Mouse (Mus musculus) right cerebral cortex, postnatal 25 days (tissue): ENCODE measurements around the gene Htatip2.
A peak's percentile ranks its signal among the peaks of the same experiment; 100 is the strongest.

Experiments used
- DNase-seq: peaks from one replicate; pipeline ENCODE4 v3.0.0; 2022

Gene Htatip2

DNA sequence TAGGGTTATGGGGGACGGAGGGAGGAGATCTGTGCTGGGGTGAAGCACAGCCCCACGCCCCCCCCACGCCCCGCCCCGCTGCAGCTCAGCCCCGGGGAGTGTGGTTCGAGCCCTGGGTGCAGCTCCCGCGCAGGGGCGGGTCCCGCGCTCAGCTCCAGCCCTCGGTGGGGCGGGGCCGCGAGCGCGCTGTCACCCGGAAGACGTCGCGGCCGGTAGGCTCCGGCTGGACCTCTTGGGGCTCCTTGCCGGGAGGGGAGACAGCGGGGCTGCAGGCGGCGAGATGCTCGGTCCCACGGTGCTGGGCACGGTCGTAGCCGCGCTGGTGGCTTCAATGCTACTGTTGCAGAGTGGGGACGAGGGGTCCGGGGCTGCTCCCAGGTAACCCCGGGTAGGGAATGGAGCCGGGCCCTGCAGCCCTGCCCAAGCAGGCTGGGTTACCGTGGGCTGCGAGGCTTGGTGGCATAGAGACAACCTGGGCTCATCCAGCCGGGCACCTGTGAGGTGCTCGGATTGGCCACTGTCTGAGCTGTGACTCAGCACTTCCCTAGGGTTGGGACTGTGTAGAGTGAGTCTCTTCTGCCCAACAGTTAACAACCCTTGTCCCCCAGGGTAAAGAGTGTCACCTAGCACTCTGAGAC is at the start of gene Htatip2:
TSS of gene Htatip2 (plus strand) at position 182 of the 638 bp plus-strand sequence.
- DNase-seq = peak; percentile 63

DNA sequence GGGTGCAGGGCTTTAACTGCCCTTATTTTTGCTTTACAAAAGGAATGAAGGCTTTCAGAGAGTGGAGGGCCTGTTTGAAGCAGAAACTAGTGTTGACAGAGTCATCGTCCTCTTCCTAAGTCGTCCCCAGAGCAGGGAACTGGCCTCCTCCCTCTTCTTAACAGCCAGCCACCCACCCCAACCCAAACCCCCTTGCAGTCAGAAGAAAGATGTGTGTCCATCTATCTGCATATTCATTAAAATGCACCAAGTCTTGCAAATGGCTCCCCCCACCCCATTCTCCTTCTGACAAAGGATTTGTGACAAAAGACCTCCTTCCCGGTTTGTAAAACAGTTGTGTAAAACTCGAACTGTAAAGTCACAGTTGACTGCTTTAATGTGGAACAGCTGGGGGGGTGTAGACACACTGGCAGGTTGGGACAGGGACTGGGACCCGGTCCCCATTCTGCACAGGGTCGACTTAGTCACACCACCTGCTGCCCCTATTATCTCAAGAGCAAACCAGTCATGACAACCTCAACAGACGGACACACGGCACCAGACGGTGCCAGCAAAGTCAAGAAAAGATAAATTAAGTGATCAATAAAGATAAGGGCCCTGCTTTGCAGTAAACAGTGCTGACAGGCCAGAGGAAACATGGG is 49.4 kb upstream of the Htatip2 start:
- DNase-seq = no peak

DNA sequence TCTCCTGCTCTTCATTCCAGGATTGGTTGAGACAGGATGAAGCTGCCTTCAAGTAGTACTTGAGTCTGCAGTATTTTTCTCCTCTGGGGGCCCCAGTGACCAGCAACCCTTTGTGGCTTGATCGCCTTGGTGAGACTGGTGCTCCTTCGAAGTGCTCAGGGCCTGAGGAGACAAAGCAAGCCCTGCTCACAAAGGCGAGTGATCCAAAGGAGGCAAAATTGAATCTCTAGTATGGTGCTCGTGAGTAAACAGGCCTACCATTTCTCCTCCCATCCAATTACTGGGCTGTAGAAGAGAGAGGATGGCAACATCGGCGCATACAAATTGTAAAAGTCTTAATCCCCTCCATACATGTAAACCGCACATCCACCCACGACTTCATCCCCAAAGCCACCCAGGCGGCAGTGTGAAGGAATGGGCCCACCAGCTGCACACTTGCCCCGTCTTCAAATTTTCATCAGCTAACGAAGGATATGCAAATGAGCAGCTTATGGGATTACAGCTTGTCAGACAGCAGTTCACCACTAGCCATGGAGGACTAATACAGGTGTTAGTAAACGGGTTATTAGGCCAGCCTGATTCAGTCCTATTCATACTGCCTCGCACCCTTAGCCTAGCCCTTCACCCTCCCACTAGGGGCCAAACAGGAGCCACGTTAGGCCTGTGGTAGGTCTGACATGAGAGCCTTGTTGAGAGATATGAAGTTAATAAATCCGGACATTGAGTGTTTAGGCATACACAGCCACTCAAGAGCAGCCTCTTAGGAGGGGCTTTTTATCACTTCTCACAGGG is 40.8 kb upstream of the Htatip2 start:
- no peak for DNase-seq

DNA sequence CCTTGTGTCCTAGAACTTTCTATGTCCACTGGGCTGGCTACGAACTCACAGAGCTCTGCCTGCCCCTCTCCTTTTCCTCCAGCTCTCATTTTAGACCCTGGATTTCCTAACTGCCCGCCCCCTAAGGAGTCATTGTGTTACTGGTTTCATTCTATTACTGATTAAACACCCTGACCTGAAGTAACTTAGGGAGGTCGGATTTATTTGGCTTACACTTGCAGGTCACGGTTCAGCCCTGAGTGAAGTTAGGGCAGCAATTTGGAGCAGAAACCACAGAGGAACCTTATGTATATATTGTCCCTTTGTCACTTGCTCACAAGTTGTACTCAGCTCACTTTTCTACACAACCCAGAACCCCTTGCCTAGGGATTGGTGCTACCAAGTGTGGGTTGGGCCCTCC is 24.6 kb upstream of the Htatip2 start:
- DNase-seq = no peak

DNA sequence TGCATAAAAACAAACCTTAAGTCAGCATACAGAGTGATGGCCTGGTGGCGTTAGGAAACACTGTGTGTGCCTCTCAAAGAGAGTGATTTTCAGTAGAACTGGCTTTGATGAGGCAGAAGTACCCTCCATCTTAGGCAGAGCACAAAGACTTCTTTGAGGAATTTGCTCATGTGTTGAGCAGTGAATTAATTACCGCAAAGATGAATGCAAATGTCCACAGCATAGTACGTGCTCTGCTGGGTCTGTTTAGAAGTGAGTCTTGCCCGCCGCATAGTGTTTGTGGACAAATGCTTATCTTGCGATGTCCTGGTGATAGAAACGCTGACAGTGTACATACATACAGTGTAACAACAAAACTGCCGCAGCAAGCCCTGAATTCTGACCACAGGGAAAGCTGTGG is 19.5 kb upstream of the Htatip2 start:
- no peak for DNase-seq

DNA sequence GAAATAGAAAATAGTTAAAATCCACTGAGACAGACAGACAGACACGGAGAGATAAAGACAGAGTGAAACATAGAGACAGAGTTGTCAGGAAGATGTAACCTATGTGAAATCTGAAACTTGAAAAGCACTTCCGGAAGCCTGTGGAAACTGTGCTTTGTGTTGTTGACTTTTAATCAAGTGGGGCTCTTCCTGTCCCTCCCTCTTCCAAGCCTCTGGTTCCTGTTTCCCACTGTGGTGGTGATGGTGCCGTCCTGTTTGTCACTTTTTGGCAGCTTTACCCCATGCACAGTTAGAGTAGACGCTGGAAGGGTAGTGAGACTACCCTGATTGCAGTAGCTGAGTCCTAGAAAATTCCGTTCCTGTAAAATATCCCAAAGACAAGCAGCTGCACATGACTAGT is 17.4 kb upstream of the Htatip2 start:
- DNase-seq = no peak

DNA sequence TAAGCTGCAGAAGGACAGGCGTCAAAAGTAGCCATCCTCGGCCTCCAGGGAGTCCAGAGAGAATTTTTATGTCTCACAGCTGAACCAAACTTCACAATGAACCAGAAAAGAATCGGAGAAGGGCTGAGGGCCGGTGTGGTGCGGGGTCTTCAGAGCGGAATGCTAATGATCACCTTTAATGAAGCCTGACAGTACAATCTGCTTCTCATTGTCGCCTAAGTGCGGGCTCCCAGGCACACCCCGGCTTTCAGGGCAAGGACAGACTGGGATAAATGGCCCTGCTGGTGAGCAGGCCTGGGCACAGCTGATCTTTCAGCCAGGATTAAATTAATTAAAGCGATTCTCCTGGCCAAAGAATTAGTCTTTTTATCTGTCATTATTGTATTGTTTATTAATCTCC is 17.0 kb upstream of the Htatip2 start:
- no peak for DNase-seq

DNA sequence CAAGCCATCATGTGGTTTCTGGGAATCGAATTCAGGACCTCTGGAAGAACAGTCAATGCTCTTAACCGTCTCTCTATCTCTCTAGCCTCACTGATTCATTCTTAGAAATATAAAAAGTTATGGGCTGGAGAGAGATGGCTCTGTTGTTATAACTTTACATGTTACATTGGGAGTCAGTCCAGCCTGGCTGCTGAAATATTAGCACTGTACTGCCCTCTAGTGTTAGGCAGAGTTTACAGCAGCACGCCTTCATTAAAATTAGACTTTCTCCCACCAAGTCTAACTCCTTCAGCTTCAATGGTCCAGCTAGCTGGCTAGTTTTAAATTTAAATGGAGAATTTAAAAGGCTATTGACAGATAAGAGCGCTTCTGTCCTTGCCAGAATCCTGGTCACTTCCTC is 7.8 kb upstream of the Htatip2 start:
- no peak for DNase-seq

DNA sequence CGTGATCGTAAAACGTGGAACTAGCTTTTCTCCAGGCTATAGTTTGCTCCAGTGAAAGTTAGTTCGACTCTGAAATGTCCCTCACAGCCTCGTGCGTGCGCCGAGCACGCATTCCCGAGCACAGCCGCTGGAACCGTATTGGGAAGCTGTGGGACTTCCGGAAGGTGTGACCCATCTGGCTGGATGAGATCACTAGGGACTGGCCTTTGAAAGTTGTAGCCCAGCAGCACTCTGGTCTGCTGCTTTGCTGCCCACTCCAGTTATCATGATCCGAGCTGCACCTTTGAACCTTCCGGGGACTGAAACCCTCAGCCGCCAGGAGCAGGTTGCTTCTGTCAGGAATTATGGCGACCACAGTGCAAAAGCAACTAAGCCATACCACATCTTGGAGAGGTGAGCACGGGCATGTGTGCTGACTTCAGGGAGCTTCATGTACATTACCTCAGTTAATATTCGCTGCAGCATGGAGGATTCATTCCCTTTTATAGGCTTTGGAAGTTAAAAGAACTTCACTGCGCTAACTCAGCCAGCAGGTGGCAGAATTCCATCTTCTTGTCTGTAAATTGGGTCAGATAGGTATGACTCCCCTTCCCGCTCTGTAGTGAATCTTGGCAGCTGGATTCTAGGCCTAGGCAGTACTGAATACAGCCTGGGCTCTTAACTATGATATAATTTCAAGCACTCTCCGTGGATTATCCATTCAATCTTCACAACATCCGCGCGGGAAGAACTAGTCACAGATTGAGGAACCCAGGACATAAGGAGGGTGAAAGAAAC is 6.0 kb upstream of the Htatip2 start:
- DNase-seq = no peak

DNA sequence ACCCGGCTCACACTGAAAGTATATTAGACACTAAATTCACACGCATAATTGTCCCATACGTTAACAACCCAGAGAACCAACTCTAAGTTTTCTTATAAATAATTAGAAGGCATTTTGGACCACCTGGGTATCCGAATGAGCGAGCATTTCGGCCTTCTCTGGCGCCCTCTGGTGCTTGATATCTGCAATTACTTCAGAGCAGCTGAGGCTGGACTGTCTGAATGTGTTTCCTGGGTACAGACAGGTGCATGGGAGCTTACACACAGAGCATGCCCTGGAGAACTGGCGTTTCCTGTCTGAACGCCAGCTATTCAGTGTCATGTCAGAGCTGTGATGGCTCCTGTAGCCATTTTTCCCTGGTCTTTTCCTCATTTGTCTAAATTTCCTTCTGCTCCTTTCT is 4.1 kb upstream of the Htatip2 start:
- peak; percentile 51 for DNase-seq

DNA sequence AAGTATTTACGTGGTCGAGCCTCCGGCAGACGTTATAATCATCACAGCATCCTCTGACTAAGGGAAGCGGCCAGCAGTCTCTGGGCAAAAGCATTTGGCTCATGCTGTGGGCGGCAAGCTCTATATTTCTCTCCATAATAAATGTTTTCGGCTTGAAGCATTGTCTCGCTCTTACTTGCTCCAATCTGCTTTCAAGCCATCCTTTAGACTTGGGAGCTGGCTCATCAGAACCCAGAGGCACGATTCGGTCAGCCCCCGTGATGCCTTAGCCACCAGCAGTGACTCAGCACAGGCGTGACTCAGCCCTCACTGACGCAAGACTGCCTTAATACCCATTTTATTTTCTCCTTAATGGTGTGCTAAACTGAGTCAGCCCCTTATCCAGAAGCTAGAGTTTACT is 3.7 kb downstream of the Htatip2 start:
- DNase-seq = peak; percentile 76

DNA sequence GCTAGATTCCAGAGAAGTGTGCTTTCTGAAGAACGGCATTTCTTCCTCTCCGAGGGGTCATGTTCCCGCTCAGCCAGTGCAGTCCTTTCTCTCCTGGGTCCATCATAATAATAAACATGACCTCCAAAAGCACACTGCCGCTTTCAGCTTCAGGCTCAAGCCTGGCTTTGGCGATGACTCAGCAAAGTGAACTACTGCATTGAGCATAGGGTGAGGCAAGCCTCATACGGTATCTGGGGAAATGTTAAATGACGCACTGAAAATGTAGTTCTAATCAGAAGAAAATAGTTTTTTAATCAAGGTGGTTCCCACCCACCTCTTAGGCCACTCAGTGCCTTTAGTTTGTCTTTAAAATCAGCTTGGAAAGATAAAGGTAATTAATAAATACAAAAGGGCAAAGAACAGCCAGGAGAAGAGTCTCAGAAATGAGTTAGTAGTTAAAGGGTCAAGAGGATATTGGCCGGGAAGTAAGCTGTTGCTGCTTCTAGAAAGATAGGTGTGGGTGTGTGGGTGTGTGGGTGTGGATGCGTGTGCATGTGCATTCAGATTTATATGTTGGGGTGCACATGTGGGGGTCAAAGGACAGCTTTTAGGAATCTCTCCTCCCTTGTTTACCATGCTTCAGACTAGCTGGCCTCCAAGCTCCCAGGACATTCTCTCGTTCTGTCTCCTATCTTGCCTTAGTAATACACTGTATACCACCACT is 5.2 kb downstream of the Htatip2 start:
- no peak for DNase-seq

DNA sequence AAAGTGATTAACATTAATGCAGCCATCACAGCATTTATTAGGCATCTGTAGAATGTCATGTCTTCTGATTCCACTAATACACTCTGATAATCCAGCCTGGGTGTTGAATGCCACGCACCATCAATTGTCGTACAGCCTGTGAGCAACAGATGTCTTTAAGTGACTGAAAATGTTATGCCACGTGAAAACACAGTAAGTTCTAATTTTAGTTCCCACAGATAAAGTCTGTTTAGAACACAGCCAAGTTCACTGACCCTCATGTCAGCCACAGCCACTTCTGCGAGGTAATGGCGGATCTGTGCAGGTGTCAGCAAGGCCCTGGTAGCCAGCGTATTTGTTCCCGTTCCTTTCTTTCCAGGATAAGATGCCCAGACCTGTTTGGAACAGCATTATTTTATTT is 7.3 kb downstream of the Htatip2 start:
- no peak for DNase-seq

DNA sequence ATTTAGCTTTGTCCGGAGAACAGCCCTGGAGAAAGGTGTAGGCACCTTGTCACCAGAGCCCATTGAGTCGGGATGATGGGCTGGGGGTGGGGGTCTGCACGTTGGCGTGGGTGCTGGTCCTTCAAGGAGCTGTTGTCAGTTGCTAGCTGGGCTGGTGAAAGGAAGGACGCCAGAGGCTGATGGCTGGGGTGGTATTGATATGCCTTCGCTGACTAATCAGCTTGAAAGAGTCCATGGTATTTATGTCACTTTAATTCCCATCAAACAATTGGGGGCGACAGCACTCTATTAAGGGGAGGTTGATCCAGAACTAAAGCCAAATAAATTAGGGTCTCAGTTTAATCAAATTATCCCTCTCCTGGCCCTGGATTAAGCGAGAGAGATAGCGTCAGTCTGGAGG is 9.6 kb downstream of the Htatip2 start:
- DNase-seq = no peak

DNA sequence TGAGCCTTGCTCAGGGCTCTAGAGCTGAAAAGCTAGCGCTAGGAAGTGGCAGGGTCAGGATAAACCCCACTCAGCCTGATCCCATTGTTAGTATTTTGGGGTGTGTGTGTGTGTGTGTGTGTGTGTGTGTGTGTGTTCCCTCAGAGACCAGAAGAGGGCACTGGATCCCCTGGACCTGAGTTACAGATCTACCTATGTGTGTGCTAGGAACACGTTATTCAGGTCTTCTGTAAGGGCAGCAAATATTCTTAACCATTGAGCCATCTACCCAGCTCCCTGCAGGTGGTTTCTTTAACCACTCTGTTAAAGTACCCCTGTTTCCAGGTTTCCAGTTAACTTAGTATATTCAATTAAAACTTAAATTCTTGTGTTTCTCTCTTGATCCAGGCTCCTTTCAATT is 15.5 kb downstream of the Htatip2 start:
- DNase-seq = no peak

DNA sequence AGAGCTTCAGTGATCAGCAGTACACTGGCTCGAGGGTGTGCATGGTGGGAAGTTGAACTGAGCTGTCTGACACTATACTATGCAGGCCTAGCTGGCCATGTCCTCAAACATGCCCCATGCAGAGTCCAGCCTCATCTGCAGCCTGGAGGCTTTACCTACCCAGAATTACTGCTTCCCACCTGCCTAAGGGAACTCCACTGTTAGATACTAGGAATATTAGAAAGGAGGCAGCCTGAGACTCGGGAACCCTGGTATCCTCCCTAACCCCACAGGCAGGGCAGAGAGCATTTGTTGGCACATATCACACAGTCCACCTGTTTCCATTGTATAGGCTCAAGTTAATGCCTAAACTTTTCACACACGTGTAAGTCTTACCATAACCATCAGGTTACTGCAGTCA is 18.7 kb downstream of the Htatip2 start:
- DNase-seq = no peak

DNA sequence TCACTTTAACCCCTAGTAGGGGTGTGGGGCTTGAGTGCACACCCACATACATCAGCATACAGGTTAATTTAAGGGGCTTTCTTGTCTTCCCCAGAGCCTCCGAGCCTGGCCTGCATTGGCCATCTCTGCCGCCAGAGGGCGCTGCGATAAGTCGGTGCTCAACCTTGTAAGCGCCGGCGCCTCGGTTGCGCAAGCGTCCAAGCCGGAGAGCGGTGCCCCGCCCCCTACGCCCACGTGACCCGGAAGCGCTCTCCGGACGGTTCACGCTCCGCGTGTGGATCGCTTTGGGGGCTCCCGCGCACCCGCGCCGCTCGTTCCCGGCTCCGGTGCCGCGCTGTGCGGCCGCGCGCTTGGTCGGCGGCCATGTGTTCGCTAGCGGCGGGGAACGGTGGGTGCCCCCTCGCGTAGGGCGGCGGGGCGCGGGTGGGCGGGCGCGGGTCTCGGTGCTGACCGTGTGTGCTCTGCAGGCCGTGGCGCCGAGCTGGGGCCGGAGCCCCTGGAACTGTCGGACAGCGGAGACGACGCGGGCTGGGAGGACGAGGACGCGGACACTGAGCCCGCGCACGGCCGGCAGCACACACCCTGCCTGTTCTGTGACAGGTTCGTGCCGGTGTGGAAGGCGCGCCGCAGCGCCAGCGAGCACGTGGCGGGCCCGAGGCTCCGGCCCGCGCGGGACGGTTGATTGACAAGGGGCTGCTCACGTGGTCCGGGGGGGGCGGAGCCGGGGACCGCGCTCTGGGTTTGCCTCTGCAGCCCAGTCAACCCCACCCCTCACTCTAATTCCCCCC is 19.4 kb downstream of the Htatip2 start, which contains the start of gene Prmt3:
TSS of gene Prmt3 (plus strand) at position 233 of the 788 bp plus-strand sequence.
- peak; percentile 98 for DNase-seq

DNA sequence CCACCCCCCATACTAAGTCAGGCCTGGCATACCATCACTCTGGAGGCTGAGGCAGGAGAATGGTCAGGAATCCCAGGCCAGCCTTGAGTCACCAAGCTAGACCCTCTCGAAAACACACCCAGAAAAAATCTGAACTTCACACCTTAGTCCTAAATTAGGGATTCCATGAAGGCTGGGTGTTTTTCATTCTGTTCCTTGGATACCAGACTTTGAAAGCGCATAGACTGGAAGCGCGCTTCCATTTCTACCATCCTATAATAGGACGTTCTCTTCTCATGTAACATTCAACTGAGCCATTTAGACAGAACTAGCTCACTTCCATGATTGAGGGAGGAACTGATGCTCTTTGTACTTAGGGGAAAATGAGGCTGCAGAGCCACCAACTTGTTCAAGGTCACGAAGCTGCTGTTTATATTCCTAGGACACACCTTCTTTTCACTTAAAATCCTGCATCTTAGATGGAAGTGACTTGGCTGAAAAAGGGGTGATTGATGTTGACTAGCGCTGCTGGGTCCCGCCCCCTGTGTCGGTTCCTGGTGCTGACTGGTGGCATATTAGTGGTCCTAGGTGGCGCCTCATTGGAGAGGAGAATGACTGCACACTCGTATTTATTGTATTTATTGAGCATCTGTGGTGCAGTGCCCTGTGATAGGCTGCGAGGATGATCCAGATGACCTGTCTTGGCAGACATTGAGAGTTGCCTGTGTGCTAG is 20.1 kb downstream of the Htatip2 start:
- no peak for DNase-seq

DNA sequence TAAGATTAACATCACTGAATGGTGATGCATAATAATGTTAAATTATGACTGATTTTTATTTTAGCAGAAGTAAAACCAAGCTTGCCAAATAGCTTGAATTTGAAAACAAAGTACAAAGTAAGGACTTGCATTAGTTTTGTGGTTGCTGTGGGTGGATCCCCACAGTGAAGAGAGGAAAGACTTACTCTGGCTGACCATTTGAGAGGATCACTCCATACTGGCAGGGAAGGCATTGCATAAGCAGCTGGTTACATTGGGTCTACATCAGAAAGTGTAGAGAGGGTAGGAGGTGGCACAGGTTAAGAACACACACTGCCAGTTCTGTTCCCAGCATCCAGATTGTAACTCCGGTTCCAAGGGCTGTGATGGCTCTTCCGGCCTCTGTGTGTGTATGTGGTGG is 24.1 kb downstream of the Htatip2 start:
- no peak for DNase-seq

DNA sequence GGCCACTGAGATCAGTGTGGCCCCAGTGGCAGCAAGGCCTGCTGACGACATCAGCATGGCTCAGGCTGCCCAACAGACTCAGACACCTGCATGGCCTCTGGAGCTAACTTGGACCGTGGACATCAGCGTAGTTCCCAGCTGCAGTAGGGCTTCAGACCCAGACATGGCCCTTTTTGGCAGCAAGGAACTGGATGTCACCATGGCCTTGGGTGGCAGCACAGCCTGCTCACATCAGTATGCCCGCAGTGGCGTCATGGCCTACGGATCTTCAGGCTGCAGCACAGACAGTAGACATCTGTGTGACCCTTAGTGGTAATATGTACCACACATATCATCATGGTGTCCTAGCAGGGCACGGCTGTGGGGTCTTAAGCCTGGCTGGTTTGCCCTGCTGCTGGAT is 26.2 kb downstream of the Htatip2 start:
- DNase-seq = no peak
